Mouse (Mus musculus) large intestine, adult 2 months (tissue): Measurements from ENCODE around the gene Ccdc57. TPM values are rescaled to one million over a fixed set of nuclear protein-coding genes. Genes with fewer than 3 reads are reported as not detected.

ENCODE experiments used
- DNase-seq: peaks from one replicate; pipeline ENCODE4 v3.0.0-alpha.2; 2012; ENCODE audit warnings: low read depth, low spot score
- WGBS: fragments of 180-500 bp; shearing (Covaris S2); methylation state at CpG from one replicate; pipeline ENCODE4 v1.1.7; 2018; 5-methylcytosine and 5-hydroxymethylcytosine counted together
- polyA plus RNA-seq: library from polyadenylated mRNA; depleted of rRNA; stranded (reverse); fragments of >200 nt; gene quantifications from 2 replicates; pipeline ENCODE4 v1.2.3, GENCODE M21; 2012

Ccdc57 gene
- polyA plus RNA-seq, 1 experiment: 0.90 TPM

GRCm38 (mm10) chr11:120955701-120956100 is 23.0 kb upstream of the Ccdc57 start:
- 91% methylated on average over 8 of the region's 8 CpGs for WGBS
- no peak for DNase-seq

- WGBS: 43% methylated on average over 5 of the region's 5 CpGs
- DNase-seq: no peak
These were observed 22.3 kb upstream of the Ccdc57 start for GRCm38 (mm10) chr11:120954936-120955335.

DNA sequence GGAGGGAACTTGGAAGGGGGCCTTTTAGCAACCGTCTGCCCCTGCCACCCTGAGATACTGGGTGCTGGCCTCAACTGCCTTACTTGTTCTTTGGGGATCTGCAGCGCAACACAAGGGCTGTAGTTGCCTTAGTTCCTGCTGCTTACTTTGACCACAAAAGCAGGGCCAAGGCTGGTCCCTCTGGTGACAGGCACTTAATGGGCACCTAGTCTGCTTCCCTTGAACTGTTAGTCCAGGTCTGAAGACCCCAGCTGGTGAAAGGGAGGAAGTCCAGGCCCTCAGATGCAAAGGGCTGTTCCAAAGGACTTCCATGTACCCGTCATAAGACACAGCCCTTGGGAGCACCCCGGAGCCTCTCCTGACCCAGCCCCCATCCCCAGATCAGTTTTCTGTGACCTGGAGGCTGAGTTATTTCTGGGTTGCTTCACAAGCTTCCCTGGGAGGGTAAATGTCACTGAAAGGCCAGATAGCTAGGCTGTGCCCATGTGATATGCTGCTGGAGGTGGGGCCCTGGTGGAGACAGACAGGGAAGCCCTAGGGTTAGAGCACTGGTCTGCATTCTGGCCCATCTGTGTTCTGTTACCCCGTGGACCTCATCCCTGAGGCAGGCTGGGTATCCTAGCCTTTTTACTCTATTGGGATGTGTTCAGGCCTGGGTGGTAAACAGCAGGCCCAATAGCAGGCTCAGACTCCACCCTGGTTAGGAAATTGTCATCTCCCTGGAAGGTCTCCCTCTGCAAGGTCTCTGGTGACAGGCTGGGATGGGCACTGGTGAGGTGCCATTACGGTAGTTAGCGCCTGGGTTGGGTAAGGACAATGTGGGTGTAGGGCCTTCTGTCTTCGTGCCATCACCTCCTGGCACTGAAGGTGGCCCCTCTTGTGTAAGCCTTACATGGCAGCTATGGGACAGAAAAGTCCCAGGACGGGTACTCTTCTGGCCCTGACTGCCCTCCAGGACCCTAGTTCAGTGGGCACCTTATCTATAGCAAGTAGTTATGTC is 19.4 kb upstream of the Ccdc57 start:
- DNase-seq: no peak
- WGBS: 90% methylated on average over 9 of the region's 9 CpGs

DNA sequence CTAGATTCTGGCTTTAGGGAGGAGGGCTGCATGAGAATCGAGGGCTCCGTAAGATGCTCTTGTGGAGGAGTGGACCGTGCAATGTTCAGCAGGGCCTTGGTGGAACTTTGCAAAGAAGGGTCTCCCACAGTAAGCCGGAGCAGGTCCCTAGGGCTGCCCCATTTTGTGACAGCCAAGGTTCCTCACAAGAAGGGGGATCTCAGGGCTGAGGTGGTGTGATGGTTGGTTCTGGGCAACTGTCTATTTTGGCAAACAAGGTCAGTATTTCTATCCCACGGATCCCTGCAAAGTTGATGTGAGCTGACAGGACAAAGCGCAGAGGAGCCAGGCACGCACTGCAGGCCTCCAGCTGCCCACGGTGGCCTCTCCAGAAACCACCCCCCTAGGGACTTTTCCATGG is 18.6 kb upstream of the Ccdc57 start:
- no peak for DNase-seq
- WGBS: 42% methylated on average over 8 of the region's 8 CpGs

- 6% methylated on average over 39 of the region's 39 CpGs for WGBS
- peak; percentile 75 for DNase-seq
These were observed 17.9 kb upstream of the Ccdc57 start for GRCm38 (mm10) chr11:120950281-120951202.

DNA sequence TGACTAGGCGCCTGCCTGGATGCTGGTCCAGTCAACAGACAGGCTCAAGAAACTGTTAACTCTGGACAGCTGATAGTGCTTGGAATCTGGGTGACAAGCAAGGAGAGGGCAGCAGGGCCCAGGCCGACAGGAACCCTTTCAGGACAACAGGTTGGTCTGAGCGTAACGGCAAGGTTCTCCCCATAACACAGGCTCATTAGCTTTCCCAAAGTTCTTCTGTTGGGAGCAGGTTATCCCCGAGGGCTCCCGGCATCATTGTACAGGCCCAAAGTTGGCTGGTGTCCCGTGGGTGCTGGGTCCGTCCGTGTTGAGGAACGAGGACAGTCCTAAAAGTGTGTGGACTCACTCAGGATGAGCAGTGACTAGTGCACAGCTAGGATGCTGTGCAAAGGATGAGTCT is 17.2 kb upstream of the Ccdc57 start:
- 63% methylated on average over 10 of the region's 10 CpGs for WGBS
- no peak for DNase-seq

DNA sequence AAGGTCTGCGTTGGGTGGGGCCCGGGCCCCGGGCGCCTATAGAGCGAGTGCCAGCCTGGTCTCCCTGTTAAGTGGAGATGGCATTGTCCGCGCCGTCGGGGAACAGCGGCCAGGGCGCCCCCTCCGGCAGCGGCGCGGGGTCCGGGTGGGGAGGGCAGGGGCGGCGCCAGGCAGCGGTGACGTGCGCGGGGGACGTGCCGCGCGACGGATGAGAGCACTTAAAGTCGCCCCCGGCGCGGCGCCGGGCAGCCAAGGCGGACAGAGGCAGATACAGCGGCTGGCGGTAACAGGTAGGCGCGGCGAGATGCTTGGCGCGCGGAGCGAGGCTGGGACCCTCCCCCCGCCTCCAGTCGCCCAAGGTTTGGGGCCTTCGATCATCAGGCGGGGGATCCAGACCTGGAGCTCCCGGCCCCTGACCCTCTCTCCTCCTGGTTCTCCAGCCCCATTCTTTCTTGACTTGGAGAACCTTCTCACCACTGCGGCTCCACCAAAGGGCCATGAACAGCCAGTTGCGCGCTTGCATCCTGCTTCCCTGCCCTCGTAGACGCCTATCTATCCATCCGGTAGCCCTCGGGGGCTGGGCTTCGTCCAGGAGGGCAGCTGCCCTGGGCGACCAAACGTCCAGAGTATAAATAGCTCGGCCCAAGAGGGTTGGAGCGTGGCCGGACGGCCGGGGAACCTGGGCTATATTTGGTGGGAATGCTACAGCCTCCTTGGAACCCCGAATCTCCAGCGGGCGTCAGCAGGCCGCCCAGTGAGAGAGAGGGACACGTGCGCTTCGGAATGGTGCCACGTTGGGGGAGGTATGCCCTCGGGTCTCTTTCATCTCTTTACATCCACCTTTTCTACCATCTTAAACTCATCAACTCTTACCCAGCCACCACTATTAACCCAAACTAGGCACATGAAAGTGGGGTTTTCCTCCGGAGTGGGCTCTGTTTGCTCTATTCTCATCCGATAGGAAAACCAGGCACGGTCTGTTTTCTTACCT is 16.5 kb upstream of the Ccdc57 start:
- 10% methylated on average over 75 of the region's 75 CpGs for WGBS
- DNase-seq: no peak

GRCm38 (mm10) chr11:120948328-120948727 is 15.7 kb upstream of the Ccdc57 start, which contains the start of gene Slc16a3:
TSS of gene Slc16a3 (plus strand) at chr11:120948480.
- WGBS: 11% methylated on average over 12 of the region's 12 CpGs
- no peak for DNase-seq

- DNase-seq: no peak
- 79% methylated on average over 5 of the region's 5 CpGs for WGBS
These were observed 13.3 kb upstream of the Ccdc57 start for GRCm38 (mm10) chr11:120945926-120946325.

DNA sequence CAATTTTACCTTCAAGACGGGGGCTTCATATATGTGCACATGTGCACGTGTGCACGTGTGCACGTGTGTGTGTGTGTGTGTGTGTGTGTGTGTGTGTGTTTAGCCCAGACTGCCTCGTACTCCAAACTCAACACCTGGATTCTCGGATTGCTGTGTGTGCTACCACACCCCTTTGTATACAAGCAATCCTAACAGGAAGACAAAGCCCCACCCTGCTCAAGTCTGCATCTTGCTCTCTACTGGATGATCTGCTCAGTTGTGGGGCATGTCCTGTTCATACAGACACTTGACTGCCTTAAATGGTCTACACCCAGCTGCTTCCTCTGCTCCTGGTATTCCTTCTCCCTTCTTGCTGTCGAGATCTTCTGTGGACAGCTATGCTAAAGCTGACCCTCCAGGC is 12.6 kb upstream of the Ccdc57 start:
- DNase-seq: no peak
- 56% methylated on average over 7 of the region's 7 CpGs for WGBS

- no peak for DNase-seq
- 51% methylated on average over 6 of the region's 6 CpGs for WGBS
These were observed 8.3 kb upstream of the Ccdc57 start for GRCm38 (mm10) chr11:120940959-120941358.

DNA sequence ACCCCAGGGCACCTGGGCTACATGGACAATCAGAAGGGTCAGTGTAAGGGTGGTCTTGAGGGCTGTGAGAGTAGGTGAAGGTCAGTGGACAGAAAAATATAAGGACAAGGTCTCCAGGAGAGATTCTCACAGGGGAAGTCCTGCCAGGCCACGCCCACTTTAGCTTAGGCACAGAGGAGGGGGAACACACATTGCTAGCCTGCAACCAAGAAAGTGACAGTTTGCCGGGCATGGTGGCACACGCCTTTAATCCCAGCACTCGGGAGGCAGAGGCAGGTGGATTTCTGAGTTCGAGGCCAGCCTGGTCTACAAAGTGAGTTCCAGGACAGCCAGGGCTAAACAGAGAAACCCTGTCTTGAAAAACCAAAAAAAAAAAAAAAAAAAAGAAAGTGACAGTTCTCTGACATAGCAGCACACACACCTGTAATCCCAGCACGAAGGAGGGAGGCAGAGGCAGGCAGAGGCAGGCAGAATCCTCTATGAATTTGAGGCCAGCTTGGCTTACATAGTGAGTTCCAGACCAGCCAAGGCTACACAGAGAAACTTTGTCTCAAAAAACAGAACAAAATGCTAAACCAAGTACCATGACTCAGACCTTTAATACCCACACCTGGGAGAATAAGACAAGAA is 7.2 kb upstream of the Ccdc57 start:
- whole genome bisulfite sequencing: 61% methylated on average over 6 of the region's 6 CpGs
- DNase-seq: no peak

GRCm38 (mm10) chr11:120938795-120939194 is 6.1 kb upstream of the Ccdc57 start:
- peak; percentile 67 for DNase-seq
- WGBS: 15% methylated on average over 4 of the region's 4 CpGs

- WGBS: 91% methylated on average over 1 of the region's 1 CpGs
- no peak for DNase-seq
These were observed 5.3 kb upstream of the Ccdc57 start for GRCm38 (mm10) chr11:120937976-120938375.

DNA sequence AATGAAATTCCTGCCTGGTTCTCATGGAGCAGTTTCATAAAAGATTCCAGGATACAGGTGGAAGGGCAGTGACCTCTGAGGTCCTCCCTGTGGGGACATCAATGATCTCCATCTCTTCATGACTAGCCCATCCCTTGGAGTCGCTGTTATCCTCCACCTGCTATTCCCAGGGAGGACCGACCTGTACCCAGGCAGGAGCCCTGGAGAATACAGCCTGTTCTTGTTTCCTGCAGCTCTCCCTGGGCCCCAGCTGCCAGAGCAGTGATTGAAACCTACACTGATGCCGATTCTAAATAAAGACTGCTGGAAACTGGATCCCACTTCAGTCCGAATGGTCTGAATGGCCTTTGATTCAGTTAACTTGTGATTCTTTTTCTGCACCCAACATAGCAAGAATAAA is 1.2 kb downstream of the Ccdc57 start:
- WGBS: 94% methylated on average over 4 of the region's 4 CpGs
- DNase-seq: no peak

GRCm38 (mm10) chr11:120928468-120928867 is 4.2 kb downstream of the Ccdc57 start:
- DNase-seq: no peak
- WGBS: 93% methylated on average over 4 of the region's 4 CpGs

DNA sequence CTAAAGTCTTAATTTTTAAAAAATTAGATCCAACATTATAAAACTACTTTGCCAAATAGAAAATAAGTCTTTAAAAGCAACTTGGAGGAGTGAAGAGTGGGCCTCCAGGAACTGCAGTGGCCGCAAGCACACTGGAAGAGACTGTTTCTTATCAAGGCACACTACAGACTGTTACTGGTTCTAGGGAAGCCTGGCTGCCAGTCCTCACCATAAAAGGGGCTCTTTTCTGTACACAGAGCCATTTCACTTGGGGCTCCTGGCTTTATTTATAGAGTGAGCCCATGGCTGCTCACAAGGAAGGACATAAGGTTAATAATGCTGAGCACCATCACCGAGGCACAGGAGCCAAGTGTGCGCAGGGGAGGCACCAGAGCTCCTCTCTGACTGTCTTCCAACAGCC is 10.1 kb downstream of the Ccdc57 start:
- no peak for DNase-seq
- WGBS: 84% methylated on average over 3 of the region's 3 CpGs

- WGBS: 95% methylated on average over 5 of the region's 5 CpGs
These were observed 14.9 kb downstream of the Ccdc57 start for GRCm38 (mm10) chr11:120917756-120918155.

GRCm38 (mm10) chr11:120916477-120916876 is 16.2 kb downstream of the Ccdc57 start:
- no peak for DNase-seq
- 68% methylated on average over 3 of the region's 3 CpGs for WGBS

More at GRCm38 (mm10) chr11:120917756-120918155, 14.9 kb downstream of the Ccdc57 start:
- no peak for DNase-seq
